In the genomic region with DNA sequence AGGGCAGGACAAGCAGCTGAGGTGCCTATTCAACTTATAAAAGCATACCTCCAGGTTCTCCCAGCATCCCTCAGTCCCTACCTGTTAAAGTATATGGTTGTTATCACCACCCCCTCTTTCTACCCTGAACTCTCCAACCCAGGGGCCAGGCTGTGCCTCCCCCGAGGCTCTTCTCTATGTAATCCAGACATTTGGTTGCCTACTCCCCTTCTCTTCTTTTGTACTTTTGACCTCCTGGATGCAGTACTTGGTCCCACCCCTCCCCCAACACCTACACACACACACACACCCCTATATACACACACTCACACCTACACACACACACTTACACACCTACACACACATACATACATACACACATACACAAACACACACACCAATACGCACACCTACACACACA, we compare ENCODE assay signal across 19 mouse cellular contexts.
"Had no signal": no experiment of that assay in that cellular context is flagged by ENCODE, and none has a peak within 500 bp of the region (broad histone marks: within the 10 kb centered on the region; RNA-seq: fewer than 3 reads in every experiment).

No protein-coding gene starts in this region.

- DNase-seq: lung, adult 18-20 months; lung, embryonic 14.5 days; lung, postnatal 10 days; lung, postnatal 4 days; retina, postnatal 1 day; right cerebral cortex, adult 18-20 months; right cerebral cortex, postnatal 25 days; right cerebral cortex, postnatal 4 days; spleen, adult 18-20 months; thymus, adult 18-20 months; thymus, postnatal 14 days; thymus, postnatal 36 days had no signal

- H3K9ac ChIP-seq: liver, embryonic 14.5 days; lung, embryonic 14.5 days; midbrain, embryonic 13.5 days; midbrain, embryonic 15.5 days; neural tube, embryonic 13.5 days; neural tube, embryonic 15.5 days had no signal

- H3K4me3 ChIP-seq: midbrain, embryonic 10.5 days; midbrain, embryonic 13.5 days; midbrain, embryonic 15.5 days; myocyte; neural tube, embryonic 13.5 days; neural tube, embryonic 15.5 days had no signal

- H3K4me2 ChIP-seq: lung, embryonic 14.5 days; midbrain, embryonic 13.5 days; midbrain, embryonic 15.5 days; neural tube, embryonic 13.5 days; neural tube, embryonic 15.5 days had no signal

- H3K9me3 ChIP-seq: midbrain, embryonic 10.5 days; midbrain, embryonic 13.5 days; midbrain, embryonic 15.5 days; neural tube, embryonic 13.5 days; neural tube, embryonic 15.5 days had no signal

- ATAC-seq: midbrain, embryonic 13.5 days; midbrain, embryonic 15.5 days had no signal

- H3K4me1 ChIP-seq: midbrain, embryonic 10.5 days; midbrain, embryonic 13.5 days; midbrain, embryonic 15.5 days; neural tube, embryonic 13.5 days; neural tube, embryonic 15.5 days had no signal

- H3K27me3 ChIP-seq: midbrain, embryonic 13.5 days; midbrain, embryonic 15.5 days; neural tube, embryonic 13.5 days; neural tube, embryonic 15.5 days had no signal

- H3K36me3 ChIP-seq: midbrain, embryonic 10.5 days; midbrain, embryonic 13.5 days; midbrain, embryonic 15.5 days; neural tube, embryonic 13.5 days; neural tube, embryonic 15.5 days had no signal

- H3K27ac ChIP-seq: liver, embryonic 14.5 days; midbrain, embryonic 10.5 days; midbrain, embryonic 13.5 days; midbrain, embryonic 15.5 days; neural tube, embryonic 13.5 days; neural tube, embryonic 15.5 days had no signal
